Mouse (Mus musculus): ENCODE results near the gene Arhgef11. TPM values are rescaled to one million over a fixed set of nuclear protein-coding genes. Genes with fewer than 3 reads are reported as not detected.

The Arhgef11 gene
- polyA plus RNA-seq, 1 experiment, result 5.5 TPM

GRCm38 (mm10) chr3:87753829-87754228 lies 136.5 kb downstream of the Arhgef11 start:
- Histone ChIP-seq H3K27me3 (ENCODE audit: control insufficient read depth, insufficient read depth, insufficient read length) (peaks cover 9% of the 10 kb centered on the region), H3K79me3 (ENCODE audit: low read depth) (no peaks in the 10 kb centered on the region), H3K79me2 (ENCODE audit: control insufficient read depth, insufficient read depth) (no peaks in the 10 kb centered on the region), H3K4me3 (ENCODE audit: insufficient read depth, poor library complexity, severe bottlenecking) (no peak overlapping the region), H3K36me3 (ENCODE audit: control insufficient read depth, insufficient read depth) (no peaks in the 10 kb centered on the region), H3ac (ENCODE audit: control insufficient read depth, insufficient read length, low read depth) (no peak overlapping the region)
- no peak for TF ChIP-seq CTCF (IDR thresholded peaks at IDR 0.05; ENCODE audit: control insufficient read depth, insufficient read depth, insufficient read length)
- no peak for TF ChIP-seq MYOD1 (IDR thresholded peaks at IDR 0.05; ENCODE audit: control insufficient read depth, insufficient read length, low read depth)
- TF ChIP-seq FOSL1 (IDR thresholded peaks at IDR 0.05; ENCODE audit: insufficient read depth, low read length, poor library complexity, severe bottlenecking), result no peak
- TF ChIP-seq MAX (IDR thresholded peaks at IDR 0.05), result no peak
- no peak for TF ChIP-seq MYOG (IDR thresholded peaks at IDR 0.05; ENCODE audit: control insufficient read depth, extremely low read depth, insufficient read length)
- TF ChIP-seq CEBPB (IDR thresholded peaks at IDR 0.05; ENCODE audit: low read depth), result no peak
- no peak for TF ChIP-seq USF1 (IDR thresholded peaks at IDR 0.05; ENCODE audit: low read depth)

DNA sequence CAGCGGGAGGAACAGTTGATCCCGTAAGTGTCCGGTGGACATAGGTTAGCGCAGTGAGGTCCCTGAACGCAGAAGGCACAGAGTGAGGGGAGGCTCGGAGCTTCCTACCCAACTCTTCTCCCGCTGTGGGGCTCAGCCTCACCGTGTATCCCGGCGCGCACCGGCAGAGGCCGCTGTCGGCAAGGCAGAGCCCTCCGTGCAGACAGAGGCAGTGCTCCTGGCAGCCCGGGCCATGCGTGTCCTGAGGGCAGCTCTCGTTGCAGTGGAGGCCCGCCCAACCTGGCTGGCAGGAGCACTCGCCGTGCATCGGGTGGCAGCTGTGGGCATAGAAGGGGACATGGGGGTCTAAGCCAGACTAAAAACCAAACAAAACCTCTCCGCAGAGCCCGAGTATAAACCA lies 138.6 kb downstream of the Arhgef11 start:
- Histone ChIP-seq H3K4me3 (ENCODE audit: insufficient read depth, poor library complexity, severe bottlenecking) (no peak overlapping the region), H3K79me3 (ENCODE audit: low read depth) (no peaks in the 10 kb centered on the region), H3K79me2 (ENCODE audit: control insufficient read depth, insufficient read depth) (no peaks in the 10 kb centered on the region), H3ac (ENCODE audit: control insufficient read depth, insufficient read length, low read depth) (no peak overlapping the region), H3K27me3 (ENCODE audit: control insufficient read depth, insufficient read depth, insufficient read length) (peaks cover 9% of the 10 kb centered on the region), H3K36me3 (ENCODE audit: control insufficient read depth, insufficient read depth) (no peaks in the 10 kb centered on the region)
- TF ChIP-seq USF1 (IDR thresholded peaks at IDR 0.05; ENCODE audit: low read depth) (no peak), CTCF (IDR thresholded peaks at IDR 0.05; ENCODE audit: control insufficient read depth, insufficient read depth, insufficient read length) (peak; percentile 94), MAX (IDR thresholded peaks at IDR 0.05) (no peak), CEBPB (IDR thresholded peaks at IDR 0.05; ENCODE audit: low read depth) (no peak)

DNA sequence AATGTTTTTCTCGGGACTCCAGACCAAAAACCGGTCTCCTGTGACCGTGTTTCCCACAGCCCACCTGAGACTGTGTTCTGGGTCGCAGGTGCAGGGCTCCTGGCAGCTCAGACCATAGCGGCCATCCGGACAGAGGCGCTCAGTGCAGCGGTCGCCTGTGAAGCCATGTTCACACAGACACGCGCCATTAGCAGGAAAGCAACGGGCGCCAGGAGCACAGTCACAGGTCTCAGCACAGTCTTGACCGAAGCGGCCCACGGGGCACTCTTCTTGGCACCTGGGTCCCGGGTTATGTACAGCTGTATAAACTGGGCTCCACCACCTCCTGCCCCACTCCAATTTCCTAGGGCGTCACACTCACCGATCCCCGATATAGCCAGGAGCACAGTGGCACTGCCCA lies 139.1 kb downstream of the Arhgef11 start:
- Histone ChIP-seq H3K79me2 (ENCODE audit: control insufficient read depth, insufficient read depth) (no peaks in the 10 kb centered on the region), H3ac (ENCODE audit: control insufficient read depth, insufficient read length, low read depth) (no peak overlapping the region), H3K79me3 (ENCODE audit: low read depth) (no peaks in the 10 kb centered on the region), H3K27me3 (ENCODE audit: control insufficient read depth, insufficient read depth, insufficient read length) (peaks cover 9% of the 10 kb centered on the region), H3K4me3 (ENCODE audit: insufficient read depth, poor library complexity, severe bottlenecking) (no peak overlapping the region), H3K36me3 (ENCODE audit: control insufficient read depth, insufficient read depth) (no peaks in the 10 kb centered on the region)
- TF ChIP-seq FOSL1 (IDR thresholded peaks at IDR 0.05; ENCODE audit: insufficient read depth, low read length, poor library complexity, severe bottlenecking), result no peak
- TF ChIP-seq CTCF (IDR thresholded peaks at IDR 0.05; ENCODE audit: control insufficient read depth, insufficient read depth, insufficient read length), result no peak
- TF ChIP-seq CEBPB (IDR thresholded peaks at IDR 0.05; ENCODE audit: low read depth), result no peak
- TF ChIP-seq USF1 (IDR thresholded peaks at IDR 0.05; ENCODE audit: low read depth), result no peak
- no peak for TF ChIP-seq MYOG (IDR thresholded peaks at IDR 0.05; ENCODE audit: control insufficient read depth, extremely low read depth, insufficient read length)
- no peak for TF ChIP-seq MYOD1 (IDR thresholded peaks at IDR 0.05; ENCODE audit: control insufficient read depth, insufficient read length, low read depth)
- no peak for TF ChIP-seq MAX (IDR thresholded peaks at IDR 0.05)

DNA sequence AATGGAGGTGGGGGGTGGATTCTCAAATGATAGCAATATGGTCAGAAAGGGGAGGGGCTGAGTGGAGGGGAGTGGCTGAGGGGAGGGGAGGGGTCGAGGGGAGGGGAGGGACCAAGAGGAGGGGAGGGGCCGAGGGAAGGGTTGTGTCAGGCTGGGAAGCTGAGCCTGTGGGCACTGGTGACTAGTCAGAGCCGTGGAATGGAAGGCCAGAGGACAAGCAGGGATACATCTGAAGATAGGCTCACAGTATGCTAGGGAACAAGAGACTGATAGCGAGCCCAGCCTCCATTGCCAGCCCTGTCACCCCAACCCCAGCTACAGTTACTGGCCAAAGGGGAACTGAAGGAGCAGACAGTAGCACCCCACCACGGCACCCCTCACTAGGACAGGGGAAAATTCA lies 141.3 kb downstream of the Arhgef11 start:
- Histone ChIP-seq H3ac (ENCODE audit: control insufficient read depth, insufficient read length, low read depth) (no peak overlapping the region), H3K36me3 (ENCODE audit: control insufficient read depth, insufficient read depth) (no peaks in the 10 kb centered on the region), H3K27me3 (ENCODE audit: control insufficient read depth, insufficient read depth, insufficient read length) (peaks cover 5% of the 10 kb centered on the region), H3K79me2 (ENCODE audit: control insufficient read depth, insufficient read depth) (no peaks in the 10 kb centered on the region), H3K4me3 (ENCODE audit: insufficient read depth, poor library complexity, severe bottlenecking) (no peak overlapping the region), H3K79me3 (ENCODE audit: low read depth) (no peaks in the 10 kb centered on the region)
- TF ChIP-seq USF1 (IDR thresholded peaks at IDR 0.05; ENCODE audit: low read depth) (no peak), MYOD1 (IDR thresholded peaks at IDR 0.05; ENCODE audit: control insufficient read depth, insufficient read length, low read depth) (no peak), FOSL1 (IDR thresholded peaks at IDR 0.05; ENCODE audit: insufficient read depth, low read length, poor library complexity, severe bottlenecking) (no peak), CEBPB (IDR thresholded peaks at IDR 0.05; ENCODE audit: low read depth) (no peak), CTCF (IDR thresholded peaks at IDR 0.05; ENCODE audit: control insufficient read depth, insufficient read depth, insufficient read length) (no peak), MAX (IDR thresholded peaks at IDR 0.05) (no peak), MYOG (IDR thresholded peaks at IDR 0.05; ENCODE audit: control insufficient read depth, extremely low read depth, insufficient read length) (no peak)

- no peaks in the 10 kb centered on the region for H3K79me2 ChIP-seq (ENCODE audit: control insufficient read depth, insufficient read depth)
- H3ac ChIP-seq (ENCODE audit: control insufficient read depth, insufficient read length, low read depth), result no peak overlapping the region
- TF ChIP-seq USF1 (IDR thresholded peaks at IDR 0.05; ENCODE audit: low read depth), result no peak
- TF ChIP-seq FOSL1 (IDR thresholded peaks at IDR 0.05; ENCODE audit: insufficient read depth, low read length, poor library complexity, severe bottlenecking), result no peak
- TF ChIP-seq CEBPB (IDR thresholded peaks at IDR 0.05; ENCODE audit: low read depth), result no peak
- no peak for TF ChIP-seq CTCF (IDR thresholded peaks at IDR 0.05; ENCODE audit: control insufficient read depth, insufficient read depth, insufficient read length)
- no peak for TF ChIP-seq MYOD1 (IDR thresholded peaks at IDR 0.05; ENCODE audit: control insufficient read depth, insufficient read length, low read depth)
- no peak for TF ChIP-seq MAX (IDR thresholded peaks at IDR 0.05)
- no peak for TF ChIP-seq MYOG (IDR thresholded peaks at IDR 0.05; ENCODE audit: control insufficient read depth, extremely low read depth, insufficient read length)
- no peaks in the 10 kb centered on the region for H3K27me3 ChIP-seq (ENCODE audit: control insufficient read depth, insufficient read depth, insufficient read length)
- H3K36me3 ChIP-seq (ENCODE audit: control insufficient read depth, insufficient read depth), result no peaks in the 10 kb centered on the region
- no peak overlapping the region for H3K4me3 ChIP-seq (ENCODE audit: insufficient read depth, poor library complexity, severe bottlenecking)
- H3K79me3 ChIP-seq (ENCODE audit: low read depth), result no peaks in the 10 kb centered on the region
Observed at GRCm38 (mm10) chr3:87761408-87762375, 144.3 kb downstream of the Arhgef11 start.
